Mouse (Mus musculus) cortical plate, adult 2 months (tissue): ENCODE measurements around the gene Abhd14a. TPM values are rescaled to one million over a fixed set of nuclear protein-coding genes. Genes with fewer than 3 reads are reported as not detected.

ENCODE experiments used
- H3K27ac ChIP-seq: fragments of 200-500 bp; 2 replicates; pipeline ENCODE4 v1.5.1; 2012; ENCODE audit warnings: low read length, control low read depth, inconsistent platforms; ENCODE audit not compliant: insufficient read depth
- H3K4me1 ChIP-seq: fragments of 200-500 bp; 2 replicates; pipeline ENCODE4 v1.6.1; 2011; ENCODE audit warnings: low read length; ENCODE audit not compliant: control insufficient read depth, insufficient read depth
- H3K4me3 ChIP-seq: fragments of 200-500 bp; 2 replicates; pipeline ENCODE4 v1.5.1; 2011; ENCODE audit warnings: mild to moderate bottlenecking, low read length, control low read depth; ENCODE audit not compliant: insufficient read depth
- CTCF ChIP-seq: fragments of 200-500 bp; IDR thresholded peaks from 2 replicates; pipeline ENCODE4 v1.5.1; 2011; ENCODE audit warnings: mild to moderate bottlenecking, control low read depth, low read length; ENCODE audit not compliant: insufficient read depth; ENCODE audit errors: extremely low read depth
- POLR2A ChIP-seq: fragments of 200-500 bp; IDR thresholded peaks from 2 replicates; pipeline ENCODE4 v1.6.1; 2011; ENCODE audit warnings: mild to moderate bottlenecking, low read length, control low read depth; ENCODE audit not compliant: insufficient read depth; ENCODE audit errors: extremely low read depth
- polyA plus RNA-seq: library from polyadenylated mRNA; depleted of rRNA; stranded (reverse); fragments of >200 nt; gene quantifications from 2 replicates; pipeline ENCODE4 v1.2.3, GENCODE M21; 2012

Gene Abhd14a
- polyA plus RNA-seq, 1 experiment = 88.0 TPM

DNA sequence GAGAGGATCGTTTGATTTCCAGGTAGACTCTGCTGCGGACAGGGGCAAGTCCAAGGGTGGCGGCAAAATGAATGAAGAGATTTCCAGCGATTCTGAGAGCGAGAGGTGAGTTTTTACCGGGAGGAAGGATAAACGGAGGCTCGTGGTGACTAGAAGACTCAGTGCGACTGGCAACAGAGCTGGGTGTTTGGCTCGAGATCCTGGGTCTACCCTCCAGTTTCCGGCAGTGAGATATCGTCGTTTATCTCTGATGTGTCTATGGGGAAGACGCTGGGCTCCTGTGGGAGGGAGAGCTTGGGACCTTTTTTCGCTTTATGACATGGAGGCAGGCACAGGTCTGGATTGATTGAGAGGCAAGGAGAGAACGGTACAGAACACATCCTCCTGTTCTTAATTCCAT lies 30.2 kb upstream of the Abhd14a start:
- Histone ChIP-seq H3K27ac (no peak overlapping the region), H3K4me1 (peaks cover 7% of the 10 kb centered on the region; the same call in 1 of the 2 replicates), H3K4me3 (peak overlapping the region; percentile 62)
- TF ChIP-seq CTCF (no peak), POLR2A (no peak)

DNA sequence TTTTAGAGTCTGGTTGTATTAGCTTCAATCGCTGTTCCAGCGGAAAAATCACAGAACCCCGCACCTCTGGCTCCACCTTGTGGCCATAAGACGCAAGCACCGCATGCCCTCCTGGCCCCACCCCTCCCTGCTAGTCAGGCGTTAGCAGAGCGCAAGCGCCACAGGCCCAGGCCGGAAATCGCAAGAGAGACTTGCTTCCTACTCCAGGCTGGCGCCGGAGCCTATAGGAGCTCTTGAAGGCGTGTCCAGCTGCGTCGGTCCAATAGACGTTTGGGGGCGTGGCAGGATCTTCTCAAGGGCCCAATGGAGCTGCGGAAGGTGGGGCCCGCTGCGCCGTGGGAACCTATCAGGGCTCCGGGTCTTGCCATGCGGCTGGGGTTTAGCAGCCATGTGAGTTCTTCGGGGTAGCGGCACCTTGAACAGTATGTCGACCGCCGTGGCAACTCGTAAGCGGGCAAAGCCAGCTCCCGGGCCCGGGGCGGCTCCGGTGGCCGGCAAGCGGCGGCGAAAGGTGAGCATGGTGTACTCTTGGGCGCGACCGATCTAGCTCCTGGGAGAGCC lies 29.5 kb upstream of the Abhd14a start, which contains the start of gene Parp3:
Gene Parp3, minus strand, starts transcription at position 26 of the 561 bp plus-strand sequence.
- TF ChIP-seq POLR2A (0 out of 2 replicates have a peak, but pooled peaks have one; percentile 23), CTCF (peak; percentile 89)
- H3K4me3 ChIP-seq = peak within 1 kb of the TSS; percentile 62
- H3K27ac ChIP-seq = peak within 1 kb of the TSS; percentile 11
- H3K4me1 ChIP-seq = peaks cover 10% of the 10 kb centered on the region; the same call in 1 of the 2 replicates

DNA sequence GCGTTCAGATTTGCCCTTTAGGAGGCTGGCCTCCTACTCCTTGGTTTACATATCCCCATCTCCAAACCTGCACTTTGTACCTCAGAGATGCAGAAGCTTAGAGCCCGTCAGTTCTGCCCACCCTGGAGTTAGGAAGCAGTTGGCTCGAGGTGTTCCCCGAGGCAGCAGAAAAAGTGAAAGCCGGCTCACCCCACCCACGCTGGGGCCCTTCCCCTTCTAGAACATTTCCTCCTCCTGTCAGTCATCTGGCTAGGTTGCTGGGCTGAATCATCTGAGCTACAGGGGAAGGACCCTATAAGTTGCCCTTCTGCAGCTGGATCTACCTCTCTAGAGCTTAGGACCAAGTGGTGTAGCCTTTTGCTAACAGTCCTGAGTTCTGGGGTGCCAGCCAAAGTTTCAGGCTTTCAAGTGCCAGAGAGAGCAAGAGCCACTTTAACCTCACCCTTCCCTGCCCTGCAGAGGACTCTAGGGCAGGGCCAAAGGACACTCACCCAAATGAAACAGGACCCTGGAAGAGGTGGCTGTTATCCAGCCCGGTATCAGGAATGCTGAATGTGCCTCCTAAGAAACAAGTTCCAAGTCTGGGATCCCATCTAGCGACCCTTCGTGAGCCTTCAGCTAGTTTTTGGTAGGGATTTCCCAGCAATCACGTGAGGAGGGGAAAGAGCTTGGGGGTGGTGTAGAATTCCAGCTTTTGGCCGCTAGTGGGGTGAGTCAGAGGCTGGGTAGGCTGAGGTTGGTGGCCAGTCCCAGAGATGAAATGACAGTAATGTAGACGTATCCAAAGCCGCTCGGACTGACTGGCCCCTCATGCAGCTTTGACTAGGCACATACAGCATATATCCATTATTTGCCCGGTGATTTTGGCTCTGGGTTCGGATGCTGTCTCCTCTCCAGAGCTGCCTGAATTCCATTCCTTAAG lies 28.8 kb upstream of the Abhd14a start:
- peaks cover 12% of the 10 kb centered on the region; the same call in 1 of the 2 replicates for H3K4me1 ChIP-seq
- H3K27ac ChIP-seq = peak overlapping the region; percentile 11
- TF ChIP-seq POLR2A (no peak), CTCF (no peak)
- H3K4me3 ChIP-seq = no peak overlapping the region; the same call in 1 of the 2 replicates

DNA sequence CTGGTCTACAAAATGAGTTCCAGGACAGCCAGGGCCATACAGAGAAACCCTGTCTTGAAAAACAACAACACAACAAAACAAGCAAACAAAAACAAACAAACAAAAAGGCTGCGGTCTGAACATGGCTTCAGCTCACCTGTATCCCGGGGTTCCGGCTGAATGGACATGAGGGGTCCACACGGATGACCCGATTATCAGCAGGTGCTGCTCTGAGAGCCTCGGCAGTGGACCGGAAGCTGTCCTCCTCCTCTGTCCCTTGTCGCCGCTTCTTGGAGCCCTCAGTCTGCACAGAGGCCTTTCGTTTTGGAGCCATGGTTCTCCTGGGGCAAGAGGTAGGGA lies 28.2 kb upstream of the Abhd14a start, which contains the start of gene Rrp9:
Gene Rrp9, plus strand, starts transcription at position 301 of the 339 bp plus-strand sequence.
- H3K4me1 ChIP-seq = peaks cover 12% of the 10 kb centered on the region; the same call in 1 of the 2 replicates
- H3K27ac ChIP-seq = peak within 1 kb of the TSS; percentile 11
- TF ChIP-seq POLR2A = no peak
- no peak for TF ChIP-seq CTCF
- no peak within 1 kb of the TSS; the same call in 1 of the 2 replicates for H3K4me3 ChIP-seq

DNA sequence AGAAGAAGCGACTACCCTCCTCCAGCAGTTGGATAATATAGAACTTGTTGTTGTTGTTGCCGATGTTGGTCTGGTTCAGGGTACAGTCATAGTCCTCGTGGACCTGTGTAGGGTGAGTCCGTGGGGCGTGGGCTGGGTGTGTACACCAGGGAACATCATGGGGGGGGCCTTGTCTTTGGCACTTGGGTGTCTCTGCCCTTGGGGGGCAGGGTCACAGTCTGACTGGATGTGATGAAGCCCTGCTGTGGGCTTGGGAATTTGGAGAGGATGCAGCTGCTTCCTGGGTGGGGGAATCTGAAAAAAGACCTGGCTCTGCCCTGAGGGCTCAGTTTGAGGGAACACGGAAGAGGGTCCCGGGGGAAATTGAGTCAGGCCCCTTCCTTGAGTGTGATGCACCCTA lies 27.6 kb upstream of the Abhd14a start:
- Histone ChIP-seq H3K27ac (no peak overlapping the region), H3K4me3 (no peak overlapping the region), H3K4me1 (peaks cover 12% of the 10 kb centered on the region; the same call in 1 of the 2 replicates)
- no peak for TF ChIP-seq CTCF
- TF ChIP-seq POLR2A = no peak

DNA sequence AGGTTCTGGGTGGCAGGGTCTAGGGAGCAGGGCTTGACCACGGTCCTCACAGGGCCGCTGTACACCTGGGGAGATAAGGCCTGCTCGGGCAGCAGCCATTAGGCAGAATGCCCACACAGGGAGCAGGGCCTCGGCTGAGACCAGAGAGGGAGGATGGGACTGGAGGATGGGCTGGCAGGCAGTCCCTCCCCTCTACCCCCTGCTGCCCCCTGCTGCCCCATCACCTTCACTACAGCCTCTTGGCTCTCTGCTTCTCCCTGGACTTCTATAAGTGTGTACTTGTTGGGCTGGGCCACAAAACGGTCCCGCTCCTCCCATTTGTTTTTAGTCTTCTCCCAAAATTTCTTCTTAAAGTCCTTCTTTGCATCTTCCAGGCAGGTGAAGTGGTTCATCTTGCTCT lies 27.0 kb upstream of the Abhd14a start:
- no peak for TF ChIP-seq POLR2A
- TF ChIP-seq CTCF = peak; percentile 52
- Histone ChIP-seq H3K4me1 (peaks cover 12% of the 10 kb centered on the region; the same call in 1 of the 2 replicates), H3K4me3 (no peak overlapping the region), H3K27ac (no peak overlapping the region)

DNA sequence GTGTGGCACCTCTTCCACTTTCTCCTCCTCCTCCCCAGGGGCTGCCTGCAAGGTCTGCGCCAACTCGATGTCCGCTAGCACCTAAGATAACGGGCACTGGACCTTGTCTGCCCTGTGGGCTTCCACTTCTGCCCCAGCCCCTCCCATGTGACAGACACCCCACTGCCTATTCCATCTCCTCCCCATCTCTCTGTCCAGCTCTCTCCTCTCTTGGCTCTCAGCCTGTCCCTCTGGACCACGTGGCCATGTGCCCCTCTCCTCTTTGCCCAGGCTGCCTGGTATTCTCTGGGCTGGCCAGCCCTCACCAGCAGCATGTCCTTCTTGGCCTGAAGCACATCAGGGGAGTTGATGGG lies 26.3 kb upstream of the Abhd14a start:
- H3K4me3 ChIP-seq = no peak overlapping the region
- no peak for TF ChIP-seq POLR2A
- no peak for TF ChIP-seq CTCF
- H3K27ac ChIP-seq = no peak overlapping the region
- H3K4me1 ChIP-seq = peaks cover 12% of the 10 kb centered on the region; the same call in 1 of the 2 replicates

DNA sequence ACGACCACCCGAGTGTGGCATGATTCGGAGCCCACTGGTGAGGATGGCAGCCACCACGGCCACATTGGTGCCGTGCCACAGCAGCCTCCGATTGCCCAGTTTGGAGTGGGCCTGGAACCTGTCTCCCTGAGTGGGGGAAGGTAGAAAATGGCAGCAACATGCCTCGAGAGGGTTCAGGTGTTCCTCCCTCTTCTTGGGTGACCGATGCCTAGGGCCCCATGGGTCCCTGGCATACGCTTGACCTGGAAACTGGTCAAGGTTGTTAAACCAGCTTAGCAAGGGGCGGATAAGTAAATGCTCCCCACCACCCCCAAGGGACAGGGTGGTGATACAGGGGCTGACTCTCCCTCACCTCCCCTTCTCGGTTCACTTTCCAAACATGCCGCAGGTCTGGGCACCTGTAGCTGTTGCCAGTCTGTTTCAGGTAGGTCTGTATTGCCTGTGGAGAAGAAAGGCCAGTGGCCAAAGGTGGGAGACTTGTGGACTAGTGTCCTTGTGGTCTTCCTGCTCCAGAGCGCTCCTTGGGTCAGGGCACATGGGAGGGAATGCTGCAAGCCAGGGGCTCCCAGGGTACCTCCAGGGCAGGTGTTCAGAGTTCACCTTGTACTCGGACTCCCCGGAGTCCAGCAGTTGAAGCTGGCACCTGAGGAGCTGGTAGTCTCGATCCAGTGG lies 25.7 kb upstream of the Abhd14a start:
- TF ChIP-seq CTCF (no peak), POLR2A (no peak)
- Histone ChIP-seq H3K4me1 (peaks cover 12% of the 10 kb centered on the region; the same call in 1 of the 2 replicates), H3K27ac (no peak overlapping the region), H3K4me3 (no peak overlapping the region)

DNA sequence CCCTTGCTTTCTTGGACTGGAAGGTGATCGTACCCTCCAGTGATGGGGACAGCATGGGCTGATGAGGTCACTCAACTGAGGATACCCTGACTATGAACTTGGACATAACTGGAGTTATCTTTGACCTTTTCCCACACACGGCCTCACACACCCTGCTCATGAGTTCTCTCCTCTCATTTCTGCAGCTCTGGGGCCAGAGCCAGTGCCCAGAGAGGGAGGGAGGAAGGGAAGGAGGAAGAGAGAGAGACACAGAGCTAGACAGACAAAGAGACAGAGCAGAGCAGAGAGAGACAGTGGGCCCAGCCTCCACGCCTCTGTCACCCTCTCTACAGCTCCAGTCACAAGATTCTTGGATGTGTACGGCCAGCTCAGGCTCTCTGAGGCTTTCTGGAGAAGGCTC lies 24.8 kb upstream of the Abhd14a start:
- TF ChIP-seq CTCF (no peak), POLR2A (no peak)
- H3K4me1 ChIP-seq = peaks cover 8% of the 10 kb centered on the region; the same call in 1 of the 2 replicates
- peak overlapping the region; percentile 63 for H3K27ac ChIP-seq
- no peak overlapping the region for H3K4me3 ChIP-seq
